Mouse (Mus musculus): ENCODE data around the gene Tnfrsf14. TPM values are rescaled to one million over a fixed set of nuclear protein-coding genes. Genes with fewer than 3 reads are reported as not detected.

The Tnfrsf14 gene
- total RNA-seq, 1 experiment from 2014 or later: 71.6 TPM

- no peak for ATAC-seq (replicated peaks; ENCODE audit: low read depth, poor library complexity, severe bottlenecking)
Observed at GRCm38 (mm10) chr4:154949589-154949982, 21.2 kb upstream of the Tnfrsf14 start.

GRCm38 (mm10) chr4:154948940-154949588, 20.7 kb upstream of the Tnfrsf14 start:
- ATAC-seq (replicated peaks; ENCODE audit: low read depth, poor library complexity, severe bottlenecking): no peak

- no peak for ATAC-seq (replicated peaks; ENCODE audit: low read depth, poor library complexity, severe bottlenecking)
Observed at GRCm38 (mm10) chr4:154948066-154948939, 19.9 kb upstream of the Tnfrsf14 start.

GRCm38 (mm10) chr4:154946319-154946718, 18.0 kb upstream of the Tnfrsf14 start:
- peak; percentile 43; the same call in 1 of the 2 replicates for ATAC-seq (replicated peaks; ENCODE audit: low read depth, poor library complexity, severe bottlenecking)

GRCm38 (mm10) chr4:154944121-154944590, 15.8 kb upstream of the Tnfrsf14 start:
- peak; percentile 98 for ATAC-seq (replicated peaks; ENCODE audit: low read depth, poor library complexity, severe bottlenecking)

GRCm38 (mm10) chr4:154943323-154944039, 15.1 kb upstream of the Tnfrsf14 start:
- no peak for ATAC-seq (replicated peaks; ENCODE audit: low read depth, poor library complexity, severe bottlenecking)

GRCm38 (mm10) chr4:154942632-154943322, 14.4 kb upstream of the Tnfrsf14 start:
- ATAC-seq (replicated peaks; ENCODE audit: low read depth, poor library complexity, severe bottlenecking): no peak

- ATAC-seq (replicated peaks; ENCODE audit: low read depth, poor library complexity, severe bottlenecking): no peak
Observed at GRCm38 (mm10) chr4:154941831-154942230, 13.5 kb upstream of the Tnfrsf14 start.

GRCm38 (mm10) chr4:154940156-154940555, 11.8 kb upstream of the Tnfrsf14 start:
- ATAC-seq (replicated peaks; ENCODE audit: low read depth, poor library complexity, severe bottlenecking): no peak

GRCm38 (mm10) chr4:154937746-154938145, 9.4 kb upstream of the Tnfrsf14 start:
- no peak for ATAC-seq (replicated peaks; ENCODE audit: low read depth, poor library complexity, severe bottlenecking)

- ATAC-seq (replicated peaks; ENCODE audit: low read depth, poor library complexity, severe bottlenecking): no peak; the same call in 1 of the 2 replicates
Observed at GRCm38 (mm10) chr4:154936542-154937255, 8.3 kb upstream of the Tnfrsf14 start.

- ATAC-seq (replicated peaks; ENCODE audit: low read depth, poor library complexity, severe bottlenecking): 0 out of 2 replicates have a peak, but pooled peaks have one; percentile 15
Observed at GRCm38 (mm10) chr4:154935788-154936187, 7.4 kb upstream of the Tnfrsf14 start.

- ATAC-seq (replicated peaks; ENCODE audit: low read depth, poor library complexity, severe bottlenecking): no peak
Observed at GRCm38 (mm10) chr4:154934800-154935199, 6.4 kb upstream of the Tnfrsf14 start.

- no peak for ATAC-seq (replicated peaks; ENCODE audit: low read depth, poor library complexity, severe bottlenecking)
Observed at GRCm38 (mm10) chr4:154933306-154933907, 5.0 kb upstream of the Tnfrsf14 start.

- ATAC-seq (replicated peaks; ENCODE audit: low read depth, poor library complexity, severe bottlenecking): peak; percentile 60
Observed at GRCm38 (mm10) chr4:154929088-154929660, 811 bp upstream of the Tnfrsf14 start.

GRCm38 (mm10) chr4:154927899-154928337, 445 bp downstream of the Tnfrsf14 start:
- peak; percentile 58 for ATAC-seq (replicated peaks; ENCODE audit: low read depth, poor library complexity, severe bottlenecking)

GRCm38 (mm10) chr4:154926969-154927898, 1.1 kb downstream of the Tnfrsf14 start:
- no peak; the same call in 1 of the 2 replicates for ATAC-seq (replicated peaks; ENCODE audit: low read depth, poor library complexity, severe bottlenecking)

Measured in common myeloid progenitor, adult 5-6 weeks (primary cell).